Mouse (Mus musculus): Measurements from ENCODE around the gene Steap2. TPM values are rescaled to one million over a fixed set of nuclear protein-coding genes. Genes with fewer than 3 reads are reported as not detected.

The Steap2 gene
- total RNA-seq, 2 experiments from 2014 or later: not detected

DNA sequence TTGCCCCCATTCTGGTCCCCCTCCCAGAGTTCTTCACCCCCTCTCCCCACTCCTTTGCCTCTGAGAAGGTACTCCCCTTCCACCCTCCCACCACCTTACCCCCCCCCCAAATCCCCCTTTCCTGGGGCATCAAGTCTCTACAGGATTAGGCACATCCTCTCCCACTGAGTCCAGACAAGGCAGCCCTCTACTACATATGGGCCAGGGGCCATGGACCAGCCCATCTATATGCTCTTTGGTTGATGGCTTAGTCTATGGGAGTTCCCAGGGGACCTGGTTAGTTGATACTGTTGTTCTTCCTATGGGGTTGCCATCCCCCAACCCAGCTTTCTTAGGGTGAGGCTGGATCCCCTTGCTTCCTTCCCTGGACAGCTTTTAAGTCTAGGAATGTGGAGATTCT lies 14.9 kb downstream of the Steap2 start:
- ATAC-seq (replicated peaks; ENCODE audit: low FRiP score, low TSS enrichment, poor library complexity, severe bottlenecking): no peak

DNA sequence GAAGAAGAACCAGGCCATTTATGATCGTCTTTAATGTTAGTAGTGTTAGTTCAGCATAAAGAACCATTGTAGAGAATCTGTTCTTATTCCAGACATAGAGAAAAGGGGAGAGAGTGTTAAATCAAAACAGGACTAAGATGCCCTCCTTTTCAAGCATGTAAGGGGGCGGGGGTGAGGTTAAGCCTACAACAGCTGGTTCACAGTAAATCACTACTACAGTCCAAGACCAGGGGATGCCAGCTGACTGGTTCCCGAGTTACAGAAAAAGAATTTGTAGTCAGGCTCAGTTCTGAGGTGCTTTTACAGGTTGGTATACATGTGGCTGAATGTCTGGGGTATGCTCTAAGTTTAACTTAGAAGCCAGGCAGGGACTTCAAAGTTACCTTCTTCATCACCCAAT lies 18.3 kb downstream of the Steap2 start:
- ATAC-seq (replicated peaks; ENCODE audit: low FRiP score, low TSS enrichment, poor library complexity, severe bottlenecking): no peak

DNA sequence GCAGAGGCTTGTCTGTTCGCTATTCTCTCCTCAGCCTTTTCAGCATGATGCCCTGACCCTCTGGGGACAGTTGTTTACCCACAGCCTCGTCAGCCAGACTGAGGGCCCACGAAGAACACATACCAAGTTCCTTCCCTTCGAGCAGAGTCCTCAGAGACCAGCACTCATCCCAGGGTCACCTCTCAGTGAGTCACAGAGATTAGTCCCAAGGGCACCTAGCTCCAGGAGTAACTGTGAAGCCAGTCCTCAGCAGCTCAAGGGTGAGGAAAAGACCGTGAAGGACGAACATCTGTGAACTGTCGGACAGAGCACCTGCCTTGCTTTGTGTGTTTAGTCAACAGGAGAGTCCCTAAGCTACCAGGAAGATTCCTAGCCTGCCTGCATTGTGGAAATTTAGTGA lies 25.5 kb downstream of the Steap2 start:
- no peak for ATAC-seq (replicated peaks; ENCODE audit: low FRiP score, low TSS enrichment, poor library complexity, severe bottlenecking)

DNA sequence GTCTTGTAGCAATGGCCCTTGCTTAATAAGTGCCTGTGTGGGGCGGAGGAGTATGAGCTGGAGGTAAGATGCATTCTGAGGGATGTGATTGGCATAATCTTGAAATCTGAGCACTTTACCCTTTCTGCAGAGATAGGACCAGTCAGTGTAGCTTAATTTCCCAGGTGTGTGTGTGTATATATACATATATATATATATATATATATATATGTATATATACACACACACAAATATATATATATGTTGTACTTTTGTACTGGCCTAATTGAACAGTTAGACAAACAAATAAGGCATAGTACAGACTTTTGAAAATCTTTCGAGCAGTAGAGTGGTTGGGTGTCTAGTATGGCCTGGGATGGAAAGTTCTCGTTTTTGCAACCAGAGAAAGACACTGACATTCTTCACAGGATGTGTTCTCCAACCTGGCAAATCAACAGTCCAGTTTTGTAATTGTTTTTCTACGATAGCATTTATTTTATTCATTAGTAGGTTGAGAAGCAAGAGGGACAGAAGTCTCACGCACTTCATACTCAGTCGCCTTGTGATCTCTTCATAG lies 29.9 kb downstream of the Steap2 start:
- no peak for ATAC-seq (replicated peaks; ENCODE audit: low FRiP score, low TSS enrichment, poor library complexity, severe bottlenecking)

DNA sequence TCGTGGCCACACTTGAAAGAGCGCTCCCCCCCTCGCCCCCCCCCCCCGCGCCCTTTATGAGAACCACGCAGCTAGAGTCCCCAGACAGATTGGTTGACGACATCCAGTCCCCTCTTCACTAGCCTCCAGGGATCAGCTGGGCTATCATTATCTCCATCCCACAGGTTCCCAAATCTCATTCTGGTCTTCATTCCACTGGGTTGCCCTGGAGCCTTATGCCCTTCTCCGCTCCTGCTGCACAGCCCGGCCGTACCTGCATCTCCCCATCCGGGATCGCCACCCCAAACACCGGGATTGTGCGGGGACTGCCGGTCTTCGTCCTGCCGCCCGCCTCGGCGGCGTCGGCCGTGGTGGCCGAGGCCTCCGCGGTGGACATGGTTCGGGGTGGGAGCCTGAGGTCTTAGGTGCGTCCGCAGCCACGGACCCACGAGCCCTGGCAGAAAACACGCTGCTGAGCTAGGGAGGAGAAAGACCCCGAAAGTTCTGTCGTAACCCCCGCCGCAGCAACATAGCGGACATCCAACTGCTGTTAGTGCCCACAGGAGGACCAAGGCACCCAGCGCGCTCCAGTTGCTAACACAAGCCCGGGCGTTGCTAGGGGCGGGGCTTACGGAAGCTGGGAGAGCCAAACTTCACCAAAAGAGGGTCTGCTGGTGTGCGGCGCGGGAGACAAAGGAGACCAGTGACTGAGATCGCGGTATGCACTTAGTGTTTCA lies 30.6 kb downstream of the Steap2 start, which contains the start of gene Cfap69:
TSS of gene Cfap69 (minus strand) at position 585 of the 716 bp plus-strand sequence.
- 0 out of 2 replicates have a peak, but pooled peaks have one; percentile 37 for ATAC-seq (replicated peaks; ENCODE audit: low FRiP score, low TSS enrichment, poor library complexity, severe bottlenecking)

DNA sequence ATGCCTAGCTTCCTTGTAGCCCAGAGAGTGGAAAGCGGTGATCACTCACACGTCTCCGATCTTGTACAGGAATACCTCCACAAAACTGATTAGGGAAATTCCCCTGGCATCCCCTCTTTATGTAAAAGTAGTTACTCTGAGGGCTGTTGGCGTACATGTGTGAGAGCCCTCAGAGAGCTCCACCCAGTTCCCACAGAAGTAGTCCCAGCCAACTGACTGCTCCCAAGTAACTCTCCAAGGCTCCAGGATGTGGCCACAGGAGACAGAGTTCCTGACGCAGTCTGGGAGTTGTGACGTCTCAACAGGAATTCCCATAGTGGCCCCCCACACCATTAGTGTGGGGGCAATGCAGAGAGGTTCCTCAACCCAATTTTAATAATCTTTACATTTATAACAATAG lies 31.3 kb downstream of the Steap2 start:
- ATAC-seq (replicated peaks; ENCODE audit: low FRiP score, low TSS enrichment, poor library complexity, severe bottlenecking): no peak

DNA sequence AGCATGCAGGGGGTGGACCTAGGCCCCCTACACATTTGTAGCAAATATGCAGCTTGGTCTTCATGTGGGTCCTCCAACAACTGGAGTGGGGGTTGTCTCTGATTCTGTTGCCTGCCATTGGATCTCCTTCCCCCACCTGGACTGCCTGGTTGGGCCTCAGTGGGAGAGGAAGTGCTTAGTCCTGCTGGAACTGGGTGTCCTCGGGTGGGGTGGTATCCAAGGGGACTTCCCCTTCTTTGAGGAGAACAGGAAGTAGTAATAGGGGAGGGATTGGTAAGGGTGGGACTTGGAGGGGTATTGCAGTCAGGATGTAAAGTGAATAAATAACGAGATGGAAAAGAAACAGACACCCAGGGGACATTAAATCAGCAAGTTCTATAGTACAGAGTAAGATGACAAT lies 35.7 kb downstream of the Steap2 start:
- ATAC-seq (replicated peaks; ENCODE audit: low FRiP score, low TSS enrichment, poor library complexity, severe bottlenecking): no peak

DNA sequence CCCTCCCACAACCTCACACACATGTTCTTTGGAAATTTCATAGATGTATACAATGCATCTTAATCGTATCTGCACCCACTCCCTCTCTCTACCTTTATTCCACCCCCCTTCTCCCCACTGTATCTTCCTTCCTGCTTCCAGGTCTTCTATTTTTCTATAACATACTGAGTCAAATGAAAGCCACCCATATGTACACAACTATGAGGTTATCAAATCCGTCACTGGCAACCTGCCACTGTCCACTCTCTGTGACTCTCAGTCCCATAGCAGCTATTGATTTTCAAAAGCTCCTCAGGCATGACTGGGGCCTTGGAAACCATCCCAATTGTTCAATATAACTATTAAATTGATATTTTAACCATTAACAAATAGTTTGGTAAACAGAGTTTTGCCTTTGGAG lies 36.4 kb downstream of the Steap2 start:
- ATAC-seq (replicated peaks; ENCODE audit: low FRiP score, low TSS enrichment, poor library complexity, severe bottlenecking): no peak

DNA sequence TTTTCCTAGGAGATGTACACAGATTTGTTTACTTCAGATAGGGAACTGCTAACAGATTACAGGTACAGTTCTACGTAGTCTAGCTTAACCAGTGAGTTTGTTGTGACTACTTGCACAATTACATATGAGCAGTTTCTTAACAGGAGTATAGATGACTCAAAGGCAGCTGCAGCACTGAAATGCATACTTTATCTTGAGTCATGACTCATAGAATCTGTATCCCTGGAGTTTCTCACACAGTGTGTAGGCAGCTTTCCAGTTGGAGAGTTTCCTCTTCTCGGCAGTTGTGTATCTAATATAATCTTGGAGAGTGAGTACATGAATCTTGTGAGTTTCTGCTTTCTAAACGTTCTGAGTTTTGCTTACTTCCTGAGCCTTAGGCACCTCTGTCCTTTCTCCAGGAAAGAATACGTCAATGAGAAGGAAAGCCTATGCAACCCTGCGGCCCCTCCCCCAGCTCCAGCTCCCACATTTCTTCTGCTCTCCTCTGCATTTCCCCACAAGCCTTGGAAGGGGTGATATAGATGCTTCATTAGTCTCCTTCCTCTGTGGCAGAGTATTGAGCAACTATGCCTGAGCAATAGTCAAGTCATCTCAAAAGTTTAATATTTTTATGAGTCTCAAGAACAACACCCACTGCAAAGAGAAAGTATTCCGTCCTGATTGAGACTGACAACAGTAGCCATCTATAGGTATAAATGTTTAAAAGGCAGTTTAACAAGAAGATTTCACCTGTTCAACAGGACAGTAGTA lies 45.4 kb downstream of the Steap2 start:
- ATAC-seq (replicated peaks; ENCODE audit: low FRiP score, low TSS enrichment, poor library complexity, severe bottlenecking): no peak

DNA sequence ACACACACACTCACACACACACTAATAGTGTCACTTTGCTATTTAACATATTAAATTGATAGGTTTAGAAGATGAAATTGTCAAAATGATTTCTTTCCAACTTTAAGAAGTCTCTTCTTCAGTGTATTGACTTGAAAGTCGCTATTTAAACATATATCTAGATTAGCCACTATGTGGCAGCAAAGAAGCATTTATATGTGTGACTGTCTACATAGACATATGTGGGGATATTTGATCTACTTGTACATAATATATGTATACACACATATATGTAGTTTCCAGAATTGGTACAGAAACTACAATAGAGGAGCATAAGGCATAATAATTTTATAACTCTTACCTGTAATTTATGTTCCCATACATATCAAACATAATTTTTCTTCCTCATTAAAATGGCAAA lies 48.2 kb downstream of the Steap2 start:
- no peak for ATAC-seq (replicated peaks; ENCODE audit: low FRiP score, low TSS enrichment, poor library complexity, severe bottlenecking)

DNA sequence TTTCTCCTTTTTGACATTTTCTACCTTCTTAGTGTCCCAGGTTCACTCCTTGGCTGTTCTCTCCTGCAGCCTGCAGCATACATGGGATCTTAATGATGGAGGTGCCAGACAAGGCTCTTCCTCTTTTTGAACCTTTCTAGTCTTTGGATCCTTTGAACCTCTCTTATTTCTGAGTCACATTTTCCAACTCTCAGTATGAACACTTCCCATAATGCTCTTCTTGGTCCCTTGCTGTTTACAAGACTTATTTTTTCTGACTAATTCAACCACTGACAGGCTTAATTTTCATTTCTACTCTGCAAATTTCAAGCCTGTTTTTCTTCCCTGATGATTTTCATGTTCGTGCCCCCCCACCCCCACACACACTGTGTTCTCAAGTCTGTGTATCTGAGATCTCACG lies 55.9 kb downstream of the Steap2 start:
- no peak for ATAC-seq (replicated peaks; ENCODE audit: low FRiP score, low TSS enrichment, poor library complexity, severe bottlenecking)

DNA sequence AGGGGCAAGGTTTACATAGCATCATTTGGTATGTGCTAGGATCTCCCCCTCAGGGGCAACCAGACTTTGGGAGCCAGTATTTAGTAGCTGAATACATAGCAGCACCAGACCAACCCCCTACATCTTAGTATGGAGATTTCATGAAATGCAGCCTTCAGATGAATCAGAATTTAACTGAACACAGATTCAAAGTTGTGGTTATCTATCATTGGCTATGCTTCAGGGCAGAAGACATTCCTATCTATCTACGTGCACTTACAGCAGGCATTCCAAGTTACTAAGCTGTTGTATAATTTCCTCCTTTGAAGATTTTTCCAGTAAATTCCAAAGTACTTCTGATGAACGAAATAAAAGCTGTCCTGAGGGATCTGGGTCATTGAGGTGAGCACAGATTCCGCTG lies 68.9 kb downstream of the Steap2 start:
- no peak for ATAC-seq (replicated peaks; ENCODE audit: low FRiP score, low TSS enrichment, poor library complexity, severe bottlenecking)

DNA sequence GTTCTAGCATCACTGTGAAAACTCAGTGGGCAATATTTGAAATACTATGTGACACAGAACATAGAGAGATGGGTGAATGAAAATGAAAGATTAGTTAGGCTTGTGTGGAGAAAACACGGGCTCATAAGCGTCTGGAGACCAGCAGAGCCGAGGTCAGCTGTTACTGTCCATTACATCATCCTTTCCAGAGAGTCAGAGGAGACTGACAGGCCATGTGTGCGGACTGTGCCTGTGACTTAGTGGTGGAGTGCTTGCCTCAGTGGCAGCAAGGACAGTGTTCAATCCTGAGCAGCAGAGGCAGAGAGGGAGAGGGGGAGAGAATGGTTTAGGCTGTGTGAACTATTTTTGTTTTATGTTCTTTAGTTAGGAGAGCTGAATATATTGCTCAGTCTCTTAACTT lies 76.0 kb downstream of the Steap2 start:
- no peak for ATAC-seq (replicated peaks; ENCODE audit: low FRiP score, low TSS enrichment, poor library complexity, severe bottlenecking)

Other genes with a start within 250 kb of the Steap2 start
- gene 1700015F17Rik, start 215.4 kb downstream of the Steap2 start, total RNA-seq (2014; fragmentation: Nextera tagmentation): not detected in 2 replicates
- not detected in 2 replicates for gene 1700015F17Rik, start 215.4 kb downstream of the Steap2 start, total RNA-seq (2017)
- 0.52 and 2.0 TPM in 2 replicates for gene Cldn12, start 179.6 kb downstream of the Steap2 start, total RNA-seq (2014; fragmentation: Nextera tagmentation)
- gene Cldn12, start 179.6 kb downstream of the Steap2 start, total RNA-seq (2017): 1.6 and 3.4 TPM in 2 replicates
- gene Gtpbp10, start 135.0 kb downstream of the Steap2 start, total RNA-seq (2014; fragmentation: Nextera tagmentation): 23.4 and 29.9 TPM in 2 replicates
- 28.9 and 49.6 TPM in 2 replicates for gene Gtpbp10, start 135.0 kb downstream of the Steap2 start, total RNA-seq (2017)
- not detected in 2 replicates for gene Gm8773, start 120.8 kb downstream of the Steap2 start, total RNA-seq (2014; fragmentation: Nextera tagmentation)
- not detected in 2 replicates for gene Gm8773, start 120.8 kb downstream of the Steap2 start, total RNA-seq (2017)
- not detected in 2 replicates for gene Cfap69, start 30.3 kb downstream of the Steap2 start, total RNA-seq (2014; fragmentation: Nextera tagmentation)
- gene Cfap69, start 30.3 kb downstream of the Steap2 start, total RNA-seq (2017): not detected in 2 replicates
- gene Steap1, start 54.7 kb upstream of the Steap2 start, total RNA-seq (2014; fragmentation: Nextera tagmentation): not detected in 2 replicates
- not detected in 2 replicates for gene Steap1, start 54.7 kb upstream of the Steap2 start, total RNA-seq (2017)